ENCODE assay signal across 12 mouse cellular contexts in genomic region chr16:91506396-91506795, GRCm38 (mm10).
"Had no signal": no experiment of that assay in that cellular context is flagged by ENCODE, and none has a peak within 500 bp of the region (broad histone marks: within the 10 kb centered on the region; RNA-seq: fewer than 3 reads in every experiment).

No protein-coding gene starts in this region.

- ATAC-seq: liver, embryonic 12.5 days; midbrain, embryonic 13.5 days had no signal

- DNase-seq: kidney, postnatal 25 days; right cerebral cortex, postnatal 4 days; spleen, adult 18-20 months; thymus, adult 18-20 months; thymus, postnatal 14 days had no signal

- H3K27me3 ChIP-seq: kidney, embryonic 15.5 days; limb, embryonic 15.5 days; liver, embryonic 12.5 days; midbrain, embryonic 13.5 days; neural tube, embryonic 12.5 days had no signal

- H3K27ac ChIP-seq: kidney, embryonic 15.5 days; left cerebral cortex, adult 2 months; limb, embryonic 15.5 days; liver, embryonic 12.5 days; midbrain, embryonic 13.5 days; neural tube, embryonic 12.5 days had no signal

- H3K4me2 ChIP-seq: kidney, embryonic 15.5 days; limb, embryonic 15.5 days; liver, embryonic 12.5 days; midbrain, embryonic 13.5 days; neural tube, embryonic 12.5 days had no signal

- H3K4me1 ChIP-seq: kidney, embryonic 15.5 days; limb, embryonic 15.5 days; midbrain, embryonic 13.5 days; neural tube, embryonic 12.5 days had no signal

- H3K9ac ChIP-seq: kidney, embryonic 15.5 days; limb, embryonic 15.5 days; liver, embryonic 12.5 days; midbrain, embryonic 13.5 days; neural tube, embryonic 12.5 days had no signal

- H3K9me3 ChIP-seq: kidney, embryonic 15.5 days; limb, embryonic 15.5 days; liver, embryonic 12.5 days; midbrain, embryonic 13.5 days; neural tube, embryonic 12.5 days had no signal

- H3K4me3 ChIP-seq: kidney, embryonic 15.5 days; left cerebral cortex, adult 2 months; limb, embryonic 15.5 days; liver, embryonic 12.5 days; midbrain, embryonic 13.5 days; myocyte; neural tube, embryonic 12.5 days had no signal
